Mouse (Mus musculus) forebrain, embryonic 12.5 days (tissue): ENCODE measurements at regions not wholly inside any gene's neighbourhood (a gene's known extent, or its start where the extent isn't known, plus 50 kb on each side); places are given as distances from the start of the nearest gene placed in this dataset.

Experiments used
- ATAC-seq: fragments of 200-750 bp; cut with Nextera tagmentation; 2 replicates; pipeline ENCODE4 v1.8.0; 2017; ENCODE audit warnings: moderate TSS enrichment; ENCODE audit not compliant: low FRiP score
- H3K27ac ChIP-seq: fragments of 300-500 bp; sonication (generic); 2 replicates; pipeline ENCODE4 v1.5.1; 2016; ENCODE audit warnings: mild to moderate bottlenecking
- H3K27me3 ChIP-seq: fragments of 300-500 bp; sonication (generic); 2 replicates; pipeline ENCODE4 v1.6.1; 2016; ENCODE audit warnings: mild to moderate bottlenecking
- H3K36me3 ChIP-seq: fragments of 300-500 bp; sonication (generic); replicated peaks from 2 replicates; pipeline ENCODE4 v1.6.1; 2016; ENCODE audit warnings: mild to moderate bottlenecking
- H3K4me1 ChIP-seq: fragments of 300-500 bp; sonication (generic); 2 replicates; pipeline ENCODE4 v1.6.1; 2016
- H3K4me2 ChIP-seq: fragments of 300-500 bp; sonication (generic); 2 replicates; pipeline ENCODE4 v1.6.1; 2016; ENCODE audit warnings: mild to moderate bottlenecking, moderate library complexity
- H3K4me3 ChIP-seq: fragments of 300-500 bp; sonication (generic); replicated peaks from 2 replicates; pipeline ENCODE4 v1.5.1; 2016; ENCODE audit warnings: mild to moderate bottlenecking
- H3K9ac ChIP-seq: fragments of 300-500 bp; sonication (generic); 2 replicates; pipeline ENCODE4 v1.6.1; 2016; ENCODE audit warnings: mild to moderate bottlenecking
- H3K9me3 ChIP-seq: fragments of 300-500 bp; sonication (generic); 2 replicates; pipeline ENCODE4 v1.6.1; 2016
- whole genome bisulfite sequencing: fragments of 180-500 bp; shearing (Covaris S2); methylation state at CpG from one replicate; pipeline ENCODE4 v1.1.7; 2016; 5-methylcytosine and 5-hydroxymethylcytosine counted together

DNA sequence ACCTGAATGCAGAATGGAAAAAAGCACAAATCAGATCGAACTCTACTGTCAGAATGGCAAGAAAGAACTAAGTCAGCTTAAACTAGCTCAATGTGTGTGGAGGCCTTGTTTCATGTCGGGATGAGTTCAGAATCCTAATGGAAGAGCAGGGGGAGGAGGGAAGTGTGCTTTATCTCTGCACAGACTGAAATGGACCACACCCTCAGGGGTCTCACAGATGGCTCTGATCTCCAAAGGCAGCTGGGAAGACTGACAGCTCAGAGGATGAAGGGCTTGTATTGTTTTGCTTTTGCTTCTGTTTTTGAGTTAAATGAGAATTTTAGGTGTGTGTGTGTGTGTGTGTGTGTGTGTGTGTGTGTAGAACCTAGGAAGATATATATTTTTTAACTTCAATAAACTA is 566.8 kb upstream of the Gm19410 start:
- Histone ChIP-seq H3K4me2 (no peak overlapping the region), H3K27me3 (no peaks in the 10 kb centered on the region), H3K36me3 (no peaks in the 10 kb centered on the region), H3K4me1 (peaks cover 9% of the 10 kb centered on the region), H3K9me3 (no peaks in the 10 kb centered on the region), H3K9ac (no peak overlapping the region), H3K27ac (no peak overlapping the region), H3K4me3 (no peak overlapping the region)
- 57% methylated on average over 2 of the region's 2 CpGs for WGBS
- no peak for ATAC-seq

DNA sequence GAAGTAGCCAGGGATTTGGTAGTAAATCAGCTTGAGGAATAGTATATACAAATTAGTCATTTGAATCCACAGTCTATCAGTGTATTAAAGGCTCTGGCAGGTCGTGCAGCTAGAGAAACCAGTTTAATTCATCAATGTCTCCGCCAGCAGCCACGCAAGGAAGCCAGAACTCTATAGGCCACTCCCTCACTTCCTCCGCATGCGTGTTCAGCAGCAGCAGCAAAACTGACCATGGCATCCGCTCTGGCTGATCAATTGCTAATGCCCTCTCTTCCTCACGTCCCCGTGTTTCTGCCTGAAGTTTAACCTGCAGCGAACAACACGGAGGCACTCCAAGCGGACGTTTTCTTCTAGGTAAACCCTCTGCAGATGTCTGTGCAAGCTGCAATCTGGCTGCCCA is 564.2 kb upstream of the Gm19410 start:
- Histone ChIP-seq H3K27me3 (no peaks in the 10 kb centered on the region), H3K36me3 (no peaks in the 10 kb centered on the region), H3K9ac (no peak overlapping the region), H3K4me2 (no peak overlapping the region), H3K27ac (no peak overlapping the region), H3K4me3 (no peak overlapping the region), H3K9me3 (no peaks in the 10 kb centered on the region), H3K4me1 (peaks cover 9% of the 10 kb centered on the region; the same call in 1 of the 2 replicates)
- no peak for ATAC-seq
- 75% methylated on average over 12 of the region's 12 CpGs for WGBS

DNA sequence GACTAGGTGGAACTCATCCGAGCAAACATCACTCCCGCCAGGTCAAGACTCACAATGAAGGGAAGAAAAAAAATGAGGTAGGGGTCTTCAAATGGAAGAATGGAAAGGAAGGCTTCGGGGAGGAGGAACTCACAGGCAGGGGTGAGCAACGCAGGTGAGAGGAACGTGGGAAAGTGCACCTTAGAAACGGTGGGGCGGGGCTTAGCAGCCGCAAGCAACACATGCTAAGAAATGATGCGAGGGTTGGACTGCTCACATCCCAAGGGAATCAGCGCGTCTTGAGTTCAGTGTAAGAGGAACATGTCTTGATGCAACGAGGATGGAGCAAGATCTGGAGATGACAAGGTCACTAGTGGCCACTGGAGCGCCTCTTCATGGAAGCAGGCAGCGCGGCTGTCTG is 560.6 kb upstream of the Gm19410 start:
- Histone ChIP-seq H3K27ac (no peak overlapping the region), H3K27me3 (no peaks in the 10 kb centered on the region), H3K9me3 (no peaks in the 10 kb centered on the region), H3K4me2 (no peak overlapping the region), H3K36me3 (no peaks in the 10 kb centered on the region), H3K4me3 (no peak overlapping the region), H3K4me1 (0 out of 2 replicates have a peak, but pooled peaks cover 7% of the 10 kb centered on the region), H3K9ac (no peak overlapping the region)
- 73% methylated on average over 15 of the region's 15 CpGs for WGBS
- ATAC-seq = no peak

DNA sequence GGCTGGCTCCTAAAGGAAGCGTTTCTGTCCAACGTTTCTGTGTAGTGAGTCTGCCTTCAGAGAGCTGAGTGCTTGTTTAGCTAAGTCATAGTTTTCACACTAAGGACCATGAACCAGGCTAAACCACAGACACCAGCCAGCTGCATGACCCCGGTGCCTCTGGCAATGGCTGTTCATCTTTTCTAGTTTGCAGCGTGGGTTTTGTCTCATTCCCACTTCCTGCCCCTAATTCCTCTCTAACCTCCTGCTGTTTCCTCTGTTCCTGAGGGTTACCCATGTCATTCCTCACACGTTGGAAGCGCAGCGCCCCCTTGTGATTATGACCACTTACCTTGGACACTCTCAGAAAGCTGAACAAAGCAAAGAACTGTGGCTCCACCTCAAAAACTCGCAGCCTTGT is 560.1 kb upstream of the Gm19410 start:
- WGBS = 20% methylated on average over 8 of the region's 8 CpGs
- Histone ChIP-seq H3K27me3 (no peaks in the 10 kb centered on the region), H3K27ac (no peak overlapping the region), H3K4me1 (0 out of 2 replicates have a peak, but pooled peaks cover 7% of the 10 kb centered on the region), H3K4me3 (no peak overlapping the region), H3K9ac (no peak overlapping the region), H3K36me3 (no peaks in the 10 kb centered on the region), H3K4me2 (no peak overlapping the region), H3K9me3 (no peaks in the 10 kb centered on the region)
- no peak for ATAC-seq

DNA sequence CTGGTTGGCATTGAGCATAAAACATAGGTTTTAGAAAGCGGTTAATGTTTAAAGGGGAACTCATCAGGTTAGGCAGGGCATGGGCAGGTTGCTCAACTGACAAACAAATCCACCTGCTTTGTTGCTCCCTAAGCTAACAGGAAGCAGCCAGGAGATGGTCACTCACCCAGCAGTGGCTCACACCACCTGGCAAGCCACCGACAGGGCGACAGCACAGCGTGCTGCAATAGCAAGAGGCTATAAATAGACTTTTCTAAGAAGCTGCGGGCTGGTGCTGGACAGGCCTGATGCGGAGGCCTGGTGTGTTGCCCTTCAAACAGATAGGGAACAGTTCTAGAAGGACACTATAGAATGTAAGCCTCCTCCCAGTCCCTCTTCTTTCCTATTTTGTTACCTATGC is 559.3 kb upstream of the Gm19410 start:
- Histone ChIP-seq H3K4me1 (0 out of 2 replicates have a peak, but pooled peaks cover 7% of the 10 kb centered on the region), H3K27me3 (no peaks in the 10 kb centered on the region), H3K4me2 (no peak overlapping the region), H3K9me3 (no peaks in the 10 kb centered on the region), H3K36me3 (no peaks in the 10 kb centered on the region), H3K27ac (no peak overlapping the region), H3K9ac (no peak overlapping the region), H3K4me3 (no peak overlapping the region)
- whole genome bisulfite sequencing = 67% methylated on average over 6 of the region's 6 CpGs
- ATAC-seq = no peak

DNA sequence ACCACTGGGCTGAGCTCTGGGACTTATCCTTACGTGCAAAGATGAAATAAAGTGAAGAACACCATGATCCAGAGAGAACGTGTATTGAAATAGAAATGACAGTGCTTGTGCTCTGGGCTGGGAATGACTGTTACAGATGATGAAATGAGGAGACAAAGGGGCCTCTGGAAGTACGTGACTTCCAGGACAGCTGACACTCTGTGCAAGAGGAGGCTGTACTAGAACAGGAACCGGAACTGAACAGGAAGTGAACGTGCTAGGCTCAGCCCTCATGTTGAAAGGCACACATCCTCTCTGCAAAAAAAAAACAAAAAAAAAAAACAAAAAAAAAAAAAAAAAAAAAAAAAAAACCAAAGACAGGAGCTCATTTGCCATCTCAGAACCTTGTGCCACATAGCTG is 557.2 kb upstream of the Gm19410 start:
- Histone ChIP-seq H3K36me3 (no peaks in the 10 kb centered on the region), H3K27ac (no peak overlapping the region)
- 89% methylated on average over 5 of the region's 5 CpGs for WGBS

DNA sequence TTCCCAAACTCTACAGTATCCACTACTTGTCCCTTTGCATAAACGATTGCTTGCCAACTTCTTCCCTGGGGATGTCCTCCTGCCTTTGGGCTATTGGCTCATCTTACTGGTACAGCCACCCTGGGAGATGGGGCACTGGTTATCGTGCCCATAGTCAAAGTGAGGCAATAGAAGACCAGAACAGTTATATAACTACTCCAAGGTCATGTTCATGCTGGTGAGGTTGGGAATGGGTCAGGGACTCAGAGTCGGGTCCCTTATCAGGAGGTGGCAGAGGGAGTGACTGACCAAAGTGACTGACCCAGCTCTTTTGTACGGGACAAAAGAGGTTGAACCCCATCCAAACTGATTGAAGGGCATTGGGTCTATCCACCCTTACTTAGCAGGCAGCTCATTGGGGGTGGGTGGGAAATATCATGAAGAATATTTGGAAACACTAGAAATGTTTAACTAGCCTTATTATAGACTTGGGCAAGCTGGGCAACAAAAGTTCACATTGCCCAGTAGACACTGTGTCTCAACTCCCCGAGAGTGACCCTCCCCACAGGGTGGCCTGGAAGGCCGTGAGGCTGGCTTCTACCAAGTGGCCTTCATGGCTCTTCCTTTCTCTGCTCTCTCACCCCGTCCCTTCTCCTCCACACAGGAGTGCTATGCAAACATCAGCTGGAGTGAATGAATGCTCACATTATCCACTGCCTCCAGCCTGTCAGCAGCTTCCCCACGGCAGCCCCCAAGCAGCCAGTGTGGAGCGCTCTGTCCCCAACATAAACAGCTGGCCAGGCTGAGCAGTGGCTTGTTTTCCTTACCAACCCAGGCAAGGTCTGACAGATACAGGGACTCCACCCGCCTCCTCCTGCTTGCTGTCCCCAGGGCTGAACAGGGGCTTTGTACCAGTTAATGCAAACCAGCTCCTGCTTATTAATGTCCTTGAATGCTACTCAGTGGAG is 553.8 kb upstream of the Gm19410 start:
- no peak overlapping the region for H3K4me3 ChIP-seq
- H3K9me3 ChIP-seq = no peaks in the 10 kb centered on the region
- no peaks in the 10 kb centered on the region for H3K27me3 ChIP-seq
- 0 out of 2 replicates have a peak, but pooled peaks cover 6% of the 10 kb centered on the region for H3K4me1 ChIP-seq
- no peak overlapping the region for H3K4me2 ChIP-seq
- no peaks in the 10 kb centered on the region for H3K36me3 ChIP-seq
- 73% methylated on average over 10 of the region's 10 CpGs for WGBS
- H3K9ac ChIP-seq = no peak overlapping the region
- ATAC-seq = no peak
- no peak overlapping the region for H3K27ac ChIP-seq

More for the DNA sequence above, 557.2 kb upstream of the Gm19410 start:
- H3K27me3 ChIP-seq = no peaks in the 10 kb centered on the region
- H3K9ac ChIP-seq = no peak overlapping the region
- H3K4me2 ChIP-seq = no peak overlapping the region
- no peak for ATAC-seq
- 0 out of 2 replicates have a peak, but pooled peaks cover 13% of the 10 kb centered on the region for H3K4me1 ChIP-seq
- no peaks in the 10 kb centered on the region for H3K9me3 ChIP-seq
- no peak overlapping the region for H3K4me3 ChIP-seq

DNA sequence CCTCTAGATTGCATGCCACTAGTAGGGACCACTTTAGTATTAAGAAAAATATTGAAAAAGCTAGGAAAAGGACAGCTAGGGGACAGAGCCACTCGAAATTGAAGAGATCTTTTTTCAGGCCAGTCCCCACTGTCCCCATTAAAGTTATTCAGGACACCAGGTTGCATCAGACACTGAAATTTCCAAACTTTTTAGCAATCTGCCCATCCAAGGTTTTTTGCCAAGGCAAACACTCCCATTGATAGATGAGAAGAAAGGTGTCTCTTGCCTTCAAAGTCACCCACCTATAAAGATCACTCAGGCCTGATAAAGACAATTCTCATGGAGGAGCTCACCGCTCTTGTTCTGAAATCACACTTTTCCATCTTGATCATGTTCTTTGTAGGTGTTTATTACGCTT is 552.1 kb upstream of the Gm19410 start:
- no peak overlapping the region for H3K27ac ChIP-seq
- no peak overlapping the region for H3K9ac ChIP-seq
- H3K9me3 ChIP-seq = no peaks in the 10 kb centered on the region
- no peak overlapping the region for H3K4me2 ChIP-seq
- H3K27me3 ChIP-seq = no peaks in the 10 kb centered on the region
- 0 out of 2 replicates have a peak, but pooled peaks cover 6% of the 10 kb centered on the region for H3K4me1 ChIP-seq
- no peak for ATAC-seq
- 82% methylated on average over 3 of the region's 3 CpGs for WGBS
- H3K4me3 ChIP-seq = no peak overlapping the region
- H3K36me3 ChIP-seq = no peaks in the 10 kb centered on the region

DNA sequence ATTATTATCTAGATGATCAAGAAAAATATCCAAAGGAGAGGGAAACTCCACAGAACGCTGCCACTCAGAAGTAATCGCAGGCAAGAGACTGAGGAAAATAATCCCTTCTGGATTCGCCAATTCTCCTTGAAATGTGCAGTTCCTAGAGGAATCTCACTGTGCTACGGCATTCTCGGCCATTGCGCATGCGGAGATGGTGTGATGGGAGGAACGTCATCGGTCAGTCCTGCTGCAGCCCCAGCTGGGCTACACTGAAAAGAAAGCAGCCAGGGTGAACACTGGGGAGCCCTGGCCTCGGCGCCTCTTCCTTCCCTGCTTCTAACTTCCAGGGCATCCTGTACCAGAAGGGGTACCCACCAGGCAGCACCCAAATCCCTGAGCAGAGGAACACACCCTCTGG is 548.0 kb upstream of the Gm19410 start:
- 81% methylated on average over 11 of the region's 11 CpGs for WGBS
- no peak overlapping the region for H3K4me3 ChIP-seq
- no peaks in the 10 kb centered on the region for H3K27me3 ChIP-seq
- H3K36me3 ChIP-seq = no peaks in the 10 kb centered on the region
- ATAC-seq = no peak
- no peak overlapping the region for H3K9ac ChIP-seq
- H3K4me1 ChIP-seq = no peaks in the 10 kb centered on the region
- no peak overlapping the region for H3K4me2 ChIP-seq
- no peak overlapping the region for H3K27ac ChIP-seq
- no peaks in the 10 kb centered on the region for H3K9me3 ChIP-seq

DNA sequence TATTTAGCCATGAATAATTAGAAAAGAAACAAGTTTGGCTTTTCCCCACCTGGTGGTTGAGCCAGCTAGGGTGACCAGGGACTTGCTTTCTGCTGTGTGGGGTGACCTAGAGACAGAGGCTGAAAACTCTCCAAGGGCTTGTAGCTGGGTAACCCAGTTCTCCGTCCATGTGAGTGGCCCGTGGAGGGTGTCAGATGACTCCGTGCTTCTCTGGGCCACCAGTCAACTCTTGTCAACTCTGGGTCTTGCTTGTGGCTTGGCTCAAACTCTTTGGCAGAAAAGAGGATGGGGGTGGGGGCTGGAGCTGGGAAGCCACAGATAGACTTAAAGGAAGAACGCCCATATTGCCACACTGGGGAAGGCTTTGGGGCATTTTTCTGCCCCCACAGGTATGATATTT is 547.3 kb upstream of the Gm19410 start:
- 87% methylated on average over 4 of the region's 4 CpGs for WGBS
- no peak overlapping the region for H3K4me3 ChIP-seq
- H3K4me2 ChIP-seq = no peak overlapping the region
- H3K9ac ChIP-seq = no peak overlapping the region
- ATAC-seq = no peak
- H3K9me3 ChIP-seq = no peaks in the 10 kb centered on the region
- no peaks in the 10 kb centered on the region for H3K36me3 ChIP-seq
- H3K4me1 ChIP-seq = no peaks in the 10 kb centered on the region
- H3K27me3 ChIP-seq = no peaks in the 10 kb centered on the region
- H3K27ac ChIP-seq = no peak overlapping the region

DNA sequence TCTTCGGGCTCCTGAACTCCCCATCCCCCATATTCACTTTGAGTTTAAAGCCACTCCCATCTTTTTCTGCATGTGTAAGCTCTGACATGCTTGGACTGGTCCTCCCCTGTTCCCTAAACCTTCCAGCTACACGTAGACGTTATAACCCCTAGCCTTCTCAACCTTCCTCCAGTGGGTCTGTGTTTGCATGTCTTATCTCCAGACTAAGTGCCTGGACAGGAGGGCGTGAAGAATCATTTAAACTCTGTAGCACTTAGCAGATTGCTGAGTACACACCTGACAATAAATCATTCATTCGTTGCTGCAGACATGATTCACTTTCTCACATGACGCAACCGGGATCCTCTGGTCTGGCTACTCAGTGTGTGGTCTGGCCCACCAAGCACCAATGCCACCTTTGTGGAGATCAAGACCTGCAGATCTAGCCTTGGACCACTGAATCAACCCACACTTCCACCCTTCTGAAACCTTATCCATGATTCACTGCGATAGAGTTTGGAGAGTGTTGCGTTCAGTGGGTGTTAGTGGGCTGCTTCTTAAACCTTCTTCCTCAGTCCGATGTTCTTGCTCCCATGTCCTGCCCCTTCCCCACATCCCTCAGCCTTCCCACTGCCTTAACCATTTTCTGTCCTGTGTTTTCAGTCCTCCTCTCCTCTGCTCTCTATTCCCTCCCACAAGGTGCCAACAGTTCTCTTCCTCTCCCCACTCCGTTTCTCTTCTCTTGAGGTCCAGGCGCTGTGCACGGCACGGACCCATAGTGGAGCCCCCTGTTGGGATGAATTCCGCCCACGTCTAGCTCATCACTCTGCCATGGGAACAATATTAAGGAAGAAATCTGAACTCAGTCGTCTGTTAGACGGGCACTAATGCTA is 541.3 kb upstream of the Gm19410 start:
- WGBS = 83% methylated on average over 18 of the region's 18 CpGs
- Histone ChIP-seq H3K27me3 (no peaks in the 10 kb centered on the region), H3K9ac (no peak overlapping the region), H3K4me2 (no peak overlapping the region), H3K36me3 (no peaks in the 10 kb centered on the region), H3K4me3 (no peak overlapping the region), H3K27ac (no peak overlapping the region), H3K4me1 (no peaks in the 10 kb centered on the region), H3K9me3 (no peaks in the 10 kb centered on the region)
- no peak for ATAC-seq

DNA sequence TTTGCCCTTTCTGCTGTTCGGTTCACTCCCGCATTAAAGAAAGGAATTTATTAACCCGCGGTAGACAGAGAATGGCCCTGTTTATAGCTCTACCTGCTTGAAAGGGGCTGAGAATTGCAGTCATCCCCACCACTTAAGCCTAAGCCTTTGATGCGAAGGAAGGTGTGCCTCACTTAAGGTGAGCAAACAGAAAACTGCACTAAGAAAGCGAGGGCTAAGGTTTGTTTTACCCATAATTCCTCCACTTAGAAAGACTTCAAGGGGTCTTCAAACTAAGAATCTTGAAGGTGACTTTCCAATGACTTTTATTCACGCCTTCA is 540.7 kb upstream of the Gm19410 start:
- ATAC-seq = no peak
- WGBS = 81% methylated on average over 7 of the region's 7 CpGs

More for the DNA sequence above, 540.7 kb upstream of the Gm19410 start:
- Histone ChIP-seq H3K9me3 (no peaks in the 10 kb centered on the region), H3K27ac (no peak overlapping the region), H3K27me3 (no peaks in the 10 kb centered on the region), H3K4me3 (no peak overlapping the region), H3K4me2 (no peak overlapping the region), H3K36me3 (no peaks in the 10 kb centered on the region), H3K9ac (no peak overlapping the region), H3K4me1 (no peaks in the 10 kb centered on the region)
